ENCODE assay signal across 8 mouse cellular contexts in the genomic region with DNA sequence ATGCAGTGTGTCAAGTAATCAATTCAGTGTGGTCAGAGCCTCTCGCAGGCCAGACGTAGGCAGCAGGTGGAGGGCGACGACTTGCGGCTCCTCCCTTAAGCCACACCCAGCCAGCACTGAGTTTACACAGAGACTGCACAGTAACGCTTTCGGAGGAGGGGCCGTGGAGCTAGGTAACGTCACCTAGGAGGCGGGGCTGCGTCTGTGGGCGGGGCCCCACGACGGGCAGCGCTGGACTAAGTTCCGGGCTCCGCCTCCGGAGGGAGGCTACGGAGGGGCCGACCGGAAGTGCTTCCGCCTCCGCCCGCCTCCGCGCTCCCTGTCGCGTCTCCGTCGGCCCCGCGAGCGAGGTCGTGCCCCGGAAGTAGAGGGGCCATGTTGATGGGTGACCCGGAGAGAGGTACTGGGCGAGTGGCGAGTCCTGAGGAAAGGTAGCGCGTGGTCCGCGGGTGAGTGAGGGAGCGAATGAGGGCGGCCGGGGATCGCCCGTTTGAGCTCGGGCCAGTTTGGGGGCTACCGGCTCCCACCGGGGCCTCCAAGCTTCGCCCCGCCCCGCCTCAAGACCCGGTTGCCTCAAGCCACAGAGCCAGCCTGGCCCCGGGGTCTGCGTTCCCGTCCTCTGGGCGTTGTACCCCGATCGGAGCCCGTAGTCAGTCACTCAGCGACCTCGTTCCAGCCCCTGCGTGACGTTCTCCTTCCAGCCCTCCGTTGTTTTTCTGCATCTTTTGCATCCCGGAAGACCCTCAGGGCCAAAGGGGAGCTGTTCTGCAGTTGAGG. TPM values are rescaled to one million over a fixed set of nuclear protein-coding genes. Genes with fewer than 3 reads are reported as not detected.
DNase-seq lines count a peak whose midpoint lies in the region; ATAC-seq and TF ChIP-seq lines count a peak whose summit lies in the region.

A gene (plus strand): TSS at position 286 of the 777 bp plus-strand sequence.

- H3K79me2 ChIP-seq in C2C12 (ENCODE audit: control insufficient read depth, insufficient read depth) = peaks cover 51% of the 10 kb centered on the region

- TF ChIP-seq POLR2A in brain, embryonic 14.5 days (IDR thresholded peaks at IDR 0.05; ENCODE audit: borderline replicate concordance, extremely low read depth, insufficient read depth, insufficient read length, poor library complexity, severe bottlenecking) = peak; percentile 30; the same call in 1 of the 2 replicates

- peak within 1 kb of the TSS; percentile 94 for H3K4me2 ChIP-seq in heart, embryonic 12.5 days
- H3K4me2 ChIP-seq in kidney, postnatal 0 days (ENCODE audit: low read length) = peak within 1 kb of the TSS; percentile 56
- peak within 1 kb of the TSS; percentile 87 for H3K4me2 ChIP-seq in liver, embryonic 11.5 days
- peak within 1 kb of the TSS; percentile 76 for H3K4me2 ChIP-seq in stomach, embryonic 14.5 days (replicated peaks; ENCODE audit: low read depth, low read length)

- peaks cover 33% of the 10 kb centered on the region for H3K79me3 ChIP-seq in C2C12 (ENCODE audit: low read depth)

- peak; percentile 98 for DNase-seq in brain, embryonic 14.5 days (ENCODE audit: low read depth)
- DNase-seq in kidney, postnatal 0 days (ENCODE audit: low spot score) = peak; percentile 98
- peak; percentile 98 for DNase-seq in liver, embryonic 11.5 days (ENCODE audit: low spot score)
- peak; percentile 100 for DNase-seq in naive thymus-derived CD4-positive, alpha-beta T cell, adult 2 months (ENCODE audit: low read depth)

- peak within 1 kb of the TSS; percentile 93 for H3K9ac ChIP-seq in heart, embryonic 12.5 days
- peak within 1 kb of the TSS; percentile 86 for H3K9ac ChIP-seq in kidney, postnatal 0 days (ENCODE audit: low read depth, low read length)
- H3K9ac ChIP-seq in liver, embryonic 11.5 days (ENCODE audit: low read depth, low read length) = peak within 1 kb of the TSS; percentile 94
- H3K9ac ChIP-seq in stomach, embryonic 14.5 days (replicated peaks; ENCODE audit: low read depth, low read length) = peak within 1 kb of the TSS; percentile 84

- peak within 1 kb of the TSS; percentile 78 for H3K27ac ChIP-seq in heart, embryonic 12.5 days (ENCODE audit: poor library complexity, severe bottlenecking)
- peak within 1 kb of the TSS; percentile 90 for H3K27ac ChIP-seq in kidney, postnatal 0 days
- H3K27ac ChIP-seq in liver, embryonic 11.5 days (ENCODE audit: low read depth, low read length) = peak within 1 kb of the TSS; percentile 86
- peak within 1 kb of the TSS; percentile 83 for H3K27ac ChIP-seq in stomach, embryonic 14.5 days (ENCODE audit: low read length)

- ATAC-seq in heart, embryonic 12.5 days (ENCODE audit: insufficient number of reproducible peaks, low FRiP score) = peak; percentile 98
- ATAC-seq in kidney, postnatal 0 days (replicated peaks; ENCODE audit: low FRiP score, low read depth) = peak; percentile 97
- ATAC-seq in liver, embryonic 11.5 days (replicated peaks; ENCODE audit: low FRiP score) = peak; percentile 98
- ATAC-seq in stomach, embryonic 14.5 days (ENCODE audit: insufficient number of reproducible peaks, insufficient read depth, low FRiP score, low read depth) = peak; percentile 98

- H3ac ChIP-seq in C2C12 (ENCODE audit: control insufficient read depth, insufficient read length, low read depth) = peak within 1 kb of the TSS; percentile 96

- H3K4me3 ChIP-seq in C2C12 (ENCODE audit: insufficient read depth, poor library complexity, severe bottlenecking) = peak within 1 kb of the TSS; percentile 100
- H3K4me3 ChIP-seq in erythroblast, embryonic 14.5 days (replicated peaks) = peak within 1 kb of the TSS; percentile 98
- peak within 1 kb of the TSS; percentile 90 for H3K4me3 ChIP-seq in heart, embryonic 12.5 days
- H3K4me3 ChIP-seq in kidney, postnatal 0 days (replicated peaks; ENCODE audit: low read depth, low read length) = peak within 1 kb of the TSS; percentile 90
- H3K4me3 ChIP-seq in liver, embryonic 11.5 days (ENCODE audit: low read depth, low read length) = peak within 1 kb of the TSS; percentile 97
- H3K4me3 ChIP-seq in stomach, embryonic 14.5 days (ENCODE audit: low read depth, low read length) = peak within 1 kb of the TSS; percentile 87

- peaks cover 50% of the 10 kb centered on the region for H3K4me1 ChIP-seq in erythroblast, embryonic 14.5 days (ENCODE audit: control insufficient read depth)
- peaks cover 20% of the 10 kb centered on the region for H3K4me1 ChIP-seq in heart, embryonic 12.5 days (replicated peaks)
- H3K4me1 ChIP-seq in kidney, postnatal 0 days (replicated peaks; ENCODE audit: insufficient read depth, low read length) = peaks cover 7% of the 10 kb centered on the region; the same call in 1 of the 2 replicates
- H3K4me1 ChIP-seq in liver, embryonic 11.5 days (replicated peaks; ENCODE audit: control insufficient read depth, insufficient read depth, low read length) = peaks cover 18% of the 10 kb centered on the region
- H3K4me1 ChIP-seq in stomach, embryonic 14.5 days (ENCODE audit: control insufficient read depth, insufficient read depth, low read length) = peaks cover 7% of the 10 kb centered on the region; the same call in 1 of the 2 replicates

- no peaks in the 10 kb centered on the region for H3K9me3 ChIP-seq in erythroblast, embryonic 14.5 days (ENCODE audit: control insufficient read depth, low read length)
- H3K9me3 ChIP-seq in heart, embryonic 12.5 days (replicated peaks) = no peaks in the 10 kb centered on the region
- H3K9me3 ChIP-seq in kidney, postnatal 0 days (replicated peaks; ENCODE audit: low read length) = no peaks in the 10 kb centered on the region
- no peaks in the 10 kb centered on the region for H3K9me3 ChIP-seq in liver, embryonic 11.5 days (ENCODE audit: control insufficient read depth, low read length)
- no peaks in the 10 kb centered on the region for H3K9me3 ChIP-seq in stomach, embryonic 14.5 days (ENCODE audit: control insufficient read depth, low read depth, low read length)

- no peaks in the 10 kb centered on the region for H3K27me3 ChIP-seq in C2C12 (ENCODE audit: control insufficient read depth, insufficient read depth, insufficient read length)
- H3K27me3 ChIP-seq in erythroblast, embryonic 14.5 days (ENCODE audit: control insufficient read depth) = no peaks in the 10 kb centered on the region
- no peaks in the 10 kb centered on the region for H3K27me3 ChIP-seq in heart, embryonic 12.5 days (replicated peaks)
- no peaks in the 10 kb centered on the region for H3K27me3 ChIP-seq in kidney, postnatal 0 days (ENCODE audit: insufficient read depth, low read length)
- no peaks in the 10 kb centered on the region for H3K27me3 ChIP-seq in liver, embryonic 11.5 days (replicated peaks; ENCODE audit: control insufficient read depth, insufficient read depth, low read length)
- no peaks in the 10 kb centered on the region for H3K27me3 ChIP-seq in stomach, embryonic 14.5 days (ENCODE audit: control insufficient read depth, insufficient read depth, low read length)

- under 1% methylated on average over 67 of the region's 67 CpGs for WGBS in heart, embryonic 12.5 days
- 2% methylated on average over 67 of the region's 67 CpGs for WGBS in kidney, postnatal 0 days
- under 1% methylated on average over 67 of the region's 67 CpGs for WGBS in liver, embryonic 11.5 days
- under 1% methylated on average over 65 of the region's 67 CpGs for WGBS in stomach, embryonic 14.5 days

- peaks cover 39% of the 10 kb centered on the region for H3K36me3 ChIP-seq in C2C12 (ENCODE audit: control insufficient read depth, insufficient read depth)
- H3K36me3 ChIP-seq in erythroblast, embryonic 14.5 days (ENCODE audit: control insufficient read depth) = peaks cover 39% of the 10 kb centered on the region
- peaks cover 36% of the 10 kb centered on the region for H3K36me3 ChIP-seq in heart, embryonic 12.5 days
- H3K36me3 ChIP-seq in kidney, postnatal 0 days (ENCODE audit: insufficient read depth, low read length) = peaks cover 24% of the 10 kb centered on the region; the same call in 1 of the 2 replicates
- peaks cover 17% of the 10 kb centered on the region; the same call in 1 of the 2 replicates for H3K36me3 ChIP-seq in liver, embryonic 11.5 days (ENCODE audit: control insufficient read depth, insufficient read depth, low read length)
- H3K36me3 ChIP-seq in stomach, embryonic 14.5 days (ENCODE audit: control insufficient read depth, insufficient read depth, low read length) = peaks cover 32% of the 10 kb centered on the region

- TF ChIP-seq CTCF in C2C12 (IDR thresholded peaks at IDR 0.05; ENCODE audit: control insufficient read depth, insufficient read depth, insufficient read length) = no peak
- TF ChIP-seq CTCF in brain, embryonic 14.5 days (IDR thresholded peaks at IDR 0.05; ENCODE audit: borderline replicate concordance, extremely low read depth, insufficient read depth, insufficient read length) = no peak
- TF ChIP-seq CTCF in kidney, postnatal 0 days (IDR thresholded peaks at IDR 0.05; ENCODE audit: low read depth) = peak; percentile 30; the same call in 1 of the 2 replicates

TF ChIP-seq in C2C12, 6 proteins besides CTCF, POLR2A, EP300 and RAD21:
- TF ChIP-seq MYOG (IDR thresholded peaks at IDR 0.05; ENCODE audit: control insufficient read depth, extremely low read depth, insufficient read length) (no peak), MYOD1 (IDR thresholded peaks at IDR 0.05; ENCODE audit: control insufficient read depth, insufficient read length, low read depth) (peak; percentile 34), MAX (IDR thresholded peaks at IDR 0.05) (peak; percentile 45)

RNA-seq across cellular contexts. Expression of the gene that starts here (rescaled TPM):
- 27.3 TPM for polyA plus RNA-seq in C2C12 (2012; fragmentation: generic; extraction: Trizol)
- 14.3 and 20.8 TPM in 2 replicates for polyA plus RNA-seq in brain, embryonic 14.5 days (2012; rRNA removed)
- polyA plus RNA-seq in erythroblast, embryonic 14.5 days (2012) = 1.5 and 1.7 TPM in 2 replicates
- polyA plus RNA-seq in heart, embryonic 12.5 days (2016; fragmentation: Nextera tagmentation; extraction: Ambion mirVana) = 31.4 and 33.2 TPM in 2 replicates
- 19.9 and 20.5 TPM in 2 replicates for polyA plus RNA-seq in kidney, postnatal 0 days (2015; fragmentation: Nextera tagmentation; extraction: Ambion mirVana)
- 35.8 and 44.9 TPM in 2 replicates for polyA plus RNA-seq in liver, embryonic 11.5 days (2014; fragmentation: Nextera tagmentation; extraction: Ambion mirVana)
- 34.5 and 36.4 TPM in 2 replicates for polyA plus RNA-seq in stomach, embryonic 14.5 days (2014; fragmentation: Nextera tagmentation; extraction: Ambion mirVana)

Comparison
In these comparisons a context has a peak if more than half of its experiments do, and no peak if none do; other contexts are left out.
1. Peak in every context shown above with its lines: DNase-seq, ATAC-seq, H3K4me3 ChIP-seq and H3K27ac ChIP-seq.